ENCODE assay signal across 14 mouse cellular contexts in genomic region chr11:37837301-37837700, GRCm38 (mm10).
"Had no signal": no experiment of that assay in that cellular context is flagged by ENCODE, and none has a peak within 500 bp of the region (broad histone marks: within the 10 kb centered on the region; RNA-seq: fewer than 3 reads in every experiment).

No protein-coding gene starts in this region.

- H3K27ac ChIP-seq: limb, embryonic 12.5 days; limb, embryonic 15.5 days; liver, embryonic 14.5 days; macrophage had no signal

- H3K36me3 ChIP-seq: limb, embryonic 12.5 days; limb, embryonic 15.5 days had no signal

- H3K27me3 ChIP-seq: limb, embryonic 12.5 days; limb, embryonic 15.5 days had no signal

- H3K4me3 ChIP-seq: limb, embryonic 12.5 days; limb, embryonic 15.5 days had no signal

- H3K9me3 ChIP-seq: limb, embryonic 12.5 days; limb, embryonic 15.5 days had no signal

- H3K9ac ChIP-seq: limb, embryonic 12.5 days; limb, embryonic 15.5 days; liver, embryonic 14.5 days; liver, postnatal 0 days; lung, embryonic 14.5 days had no signal

- H3K4me1 ChIP-seq: limb, embryonic 12.5 days; limb, embryonic 15.5 days had no signal

- ATAC-seq: liver, postnatal 0 days; lung, postnatal 0 days had no signal

- DNase-seq: kidney, adult 9 months; kidney, postnatal 14 days; left cerebral cortex, postnatal 4 days; liver, postnatal 0 days; lung, embryonic 14.5 days; midbrain, embryonic 14.5 days; thymus, adult 18-20 months; thymus, postnatal 36 days had no signal

- H3K4me2 ChIP-seq: limb, embryonic 12.5 days; limb, embryonic 15.5 days; liver, embryonic 11.5 days; lung, embryonic 14.5 days had no signal
